Mouse (Mus musculus): ENCODE data around the gene Nfe2l2.

- TF ChIP-seq CTCF (IDR thresholded peaks at IDR 0.05; ENCODE audit: borderline replicate concordance, insufficient read depth, low read length) (no peak), POLR2A (IDR thresholded peaks at IDR 0.05; ENCODE audit: low read depth, low read length) (no peak)
Observed at GRCm38 (mm10) chr2:75750043-75750718, 45.7 kb upstream of the Nfe2l2 start.
